Mouse (Mus musculus) heart, adult 2 months (tissue): ENCODE results near the gene Rfx5.

Experiments
- CTCF ChIP-seq: fragments of 200-600 bp; IDR thresholded peaks from 2 replicates; pipeline ENCODE4 v1.8.1; 2022; ENCODE audit warnings: antibody characterized with exemption, mild to moderate bottlenecking, moderate library complexity
- EP300 ChIP-seq: fragments of 200-500 bp; IDR thresholded peaks from 2 replicates; pipeline ENCODE4 v1.6.1; 2011; ENCODE audit warnings: low read depth, low read length, control low read depth; ENCODE audit not compliant: insufficient read depth
- POLR2A ChIP-seq: fragments of 200-500 bp; IDR thresholded peaks from 2 replicates; pipeline ENCODE4 v1.6.1; 2011; ENCODE audit warnings: mild to moderate bottlenecking, low read depth, low read length, control low read depth; ENCODE audit not compliant: insufficient read depth

DNA sequence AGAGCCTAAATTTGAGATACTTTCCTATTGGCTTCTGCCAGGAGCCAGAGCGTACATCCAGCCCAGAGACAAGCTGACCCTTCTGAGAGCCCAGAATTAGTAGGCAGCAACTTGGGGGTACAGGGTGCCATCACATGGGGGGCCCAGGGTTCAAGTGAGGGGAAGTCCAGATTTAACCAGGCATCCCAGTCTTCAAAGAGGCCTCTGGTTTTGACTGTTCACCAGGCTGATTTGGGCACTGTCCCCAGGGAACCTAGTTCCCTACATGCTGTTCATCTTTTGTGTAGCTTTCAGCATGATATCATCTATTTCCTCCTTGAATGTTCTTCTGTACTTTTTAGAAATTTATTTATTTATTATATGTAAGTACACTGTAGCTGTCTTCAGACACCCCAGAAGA, 11.1 kb downstream of the Rfx5 start:
- TF ChIP-seq EP300 (no peak), POLR2A (no peak), CTCF (no peak)
